In genomic region chr10:53750955-53751652, GRCm38 (mm10) we compare ENCODE assay signal across 9 mouse cellular contexts. TPM values are rescaled to one million over a fixed set of nuclear protein-coding genes. Genes with fewer than 3 reads are reported as not detected.
DNase-seq lines count a peak whose midpoint lies in the region; ATAC-seq and TF ChIP-seq lines count a peak whose summit lies in the region.
"Had no signal": no experiment of that assay in that cellular context is flagged by ENCODE, and none has a peak within 500 bp of the region (broad histone marks: within the 10 kb centered on the region; RNA-seq: fewer than 3 reads in every experiment).

Fam184a (minus strand) TSS chr10:53751123.

- H3K9me3 ChIP-seq in E14TG2a.4 (ENCODE audit: low read length) = peaks cover 10% of the 10 kb centered on the region
- H3K9me3 ChIP-seq in forebrain, embryonic 16.5 days (ENCODE audit: control insufficient read depth, low read length) = no peaks in the 10 kb centered on the region
- H3K9me3 ChIP-seq in liver, embryonic 15.5 days (replicated peaks) = no peaks in the 10 kb centered on the region
- H3K9me3 ChIP-seq in neural tube, embryonic 13.5 days = no peaks in the 10 kb centered on the region

- under 1% methylated on average over 53 of the region's 71 CpGs for WGBS in forebrain, embryonic 16.5 days
- 5% methylated on average over 68 of the region's 71 CpGs for WGBS in liver, embryonic 15.5 days (ENCODE audit: insufficient replicate concordance)
- WGBS in neural tube, embryonic 13.5 days = 3% methylated on average over 62 of the region's 71 CpGs

- peaks cover 5% of the 10 kb centered on the region; the same call in 1 of the 2 replicates for H3K4me1 ChIP-seq in E14TG2a.4 (replicated peaks; ENCODE audit: low read depth, low read length)
- peaks cover 18% of the 10 kb centered on the region for H3K4me1 ChIP-seq in forebrain, embryonic 16.5 days (replicated peaks; ENCODE audit: control insufficient read depth, insufficient read depth, low read length)
- H3K4me1 ChIP-seq in liver, embryonic 15.5 days (replicated peaks) = no peaks in the 10 kb centered on the region
- peaks cover 25% of the 10 kb centered on the region for H3K4me1 ChIP-seq in neural tube, embryonic 13.5 days (replicated peaks)

- no peaks in the 10 kb centered on the region for H3K36me3 ChIP-seq in E14TG2a.4 (ENCODE audit: insufficient read depth, low read length)
- no peaks in the 10 kb centered on the region for H3K36me3 ChIP-seq in forebrain, embryonic 16.5 days (ENCODE audit: control insufficient read depth, insufficient read depth)
- H3K36me3 ChIP-seq in liver, embryonic 15.5 days (replicated peaks) = no peaks in the 10 kb centered on the region
- no peaks in the 10 kb centered on the region for H3K36me3 ChIP-seq in neural tube, embryonic 13.5 days

- DNase-seq in cerebellum, adult 11 months = peak; percentile 93
- peak; percentile 71 to 73 for DNase-seq in heart, postnatal 14 days
- peak; percentile 86 for DNase-seq in layer of hippocampus, adult 11-12 months (ENCODE audit: low spot score)
- peak; percentile 22 for DNase-seq in thymus, postnatal 14 days

- H3K4me3 ChIP-seq in E14TG2a.4 (replicated peaks; ENCODE audit: low read length) = peak within 1 kb of the TSS; percentile 81
- peak within 1 kb of the TSS; percentile 83 for H3K4me3 ChIP-seq in forebrain, embryonic 16.5 days (replicated peaks; ENCODE audit: low read length)
- H3K4me3 ChIP-seq in liver, embryonic 15.5 days (replicated peaks) = peak within 1 kb of the TSS; percentile 53
- peak within 1 kb of the TSS; percentile 82 for H3K4me3 ChIP-seq in neural tube, embryonic 13.5 days

- intact Hi-C loops in heart, postnatal 14 days (cut with DNase I) = no loop called here

- no peak for TF ChIP-seq CTCF in E14TG2a.4 (conservative IDR thresholded peaks at IDR 0.05; ENCODE audit: low read length)

- H3K9ac ChIP-seq in forebrain, embryonic 16.5 days (replicated peaks; ENCODE audit: low read depth, low read length) = peak within 1 kb of the TSS; percentile 79
- H3K9ac ChIP-seq in liver, embryonic 15.5 days = no peak within 1 kb of the TSS
- peak within 1 kb of the TSS; percentile 90 for H3K9ac ChIP-seq in neural tube, embryonic 13.5 days

- peaks cover 45% of the 10 kb centered on the region for H3K27me3 ChIP-seq in E14TG2a.4 (ENCODE audit: insufficient read depth, low read length)
- H3K27me3 ChIP-seq in forebrain, embryonic 16.5 days (replicated peaks; ENCODE audit: control insufficient read depth, insufficient read depth, low read length) = no peaks in the 10 kb centered on the region
- peaks cover 37% of the 10 kb centered on the region for H3K27me3 ChIP-seq in liver, embryonic 15.5 days
- no peaks in the 10 kb centered on the region for H3K27me3 ChIP-seq in neural tube, embryonic 13.5 days

- peak within 1 kb of the TSS; percentile 90 for H3K4me2 ChIP-seq in forebrain, embryonic 16.5 days (ENCODE audit: low read length)
- peak within 1 kb of the TSS; percentile 68 for H3K4me2 ChIP-seq in liver, embryonic 15.5 days
- H3K4me2 ChIP-seq in neural tube, embryonic 13.5 days = peak within 1 kb of the TSS; percentile 78

- ATAC-seq in forebrain, embryonic 16.5 days = peak; percentile 98
- no peak for ATAC-seq in liver, embryonic 15.5 days (ENCODE audit: insufficient read depth)
- ATAC-seq in neural tube, embryonic 13.5 days (ENCODE audit: low read depth) = peak; percentile 98

- H3K27ac ChIP-seq in forebrain, embryonic 16.5 days (ENCODE audit: low read length) = peak within 1 kb of the TSS; percentile 51
- H3K27ac ChIP-seq in liver, embryonic 15.5 days (replicated peaks) = no peak within 1 kb of the TSS
- peak within 1 kb of the TSS; percentile 61 for H3K27ac ChIP-seq in neural tube, embryonic 13.5 days (replicated peaks)

RNA-seq across cellular contexts. Expression of gene Fam184a, which starts in this region (rescaled TPM):
- 6.5 and 7.2 TPM in 2 replicates for polyA plus RNA-seq in forebrain, embryonic 16.5 days (2015; fragmentation: Nextera tagmentation; extraction: Ambion mirVana)
- total RNA-seq in heart, postnatal 14 days (2021) = 1 to 10 TPM; 1.2 to 1.7 TPM
- polyA plus RNA-seq in liver, embryonic 15.5 days (2015; fragmentation: Nextera tagmentation; extraction: Ambion mirVana) = 0.16 and 0.25 TPM in 2 replicates
- 11.5 and 12.2 TPM in 2 replicates for polyA plus RNA-seq in neural tube, embryonic 13.5 days (2015; fragmentation: Nextera tagmentation; extraction: Ambion mirVana)
- total RNA-seq: MEL had no signal

Comparison
In these comparisons a context has a peak if more than half of its experiments do, and no peak if none do; other contexts are left out.
1. DNase-seq: peak in every context shown above with its lines; median percentile 93 in cerebellum, adult 11 months; 86 in layer of hippocampus, adult 11-12 months; 72 in heart, postnatal 14 days; 22 in thymus, postnatal 14 days.